Mouse (Mus musculus) hindbrain, embryonic 12.5 days (tissue): Measurements from ENCODE around the gene Klf14. TPM values are rescaled to one million over a fixed set of nuclear protein-coding genes. Genes with fewer than 3 reads are reported as not detected.
A peak's percentile ranks its signal among the peaks of the same experiment; 100 is the strongest.

Source experiments
- ATAC-seq: fragments of 200-750 bp; cut with Nextera tagmentation; 2 replicates; pipeline ENCODE4 v1.8.0; 2017; ENCODE audit warnings: moderate TSS enrichment; ENCODE audit not compliant: low FRiP score
- H3K27ac ChIP-seq: fragments of 300-500 bp; sonication (generic); 2 replicates; pipeline ENCODE4 v1.5.1; 2016; ENCODE audit warnings: mild to moderate bottlenecking
- H3K27me3 ChIP-seq: fragments of 300-500 bp; sonication (generic); 2 replicates; pipeline ENCODE4 v1.6.1; 2016; ENCODE audit warnings: mild to moderate bottlenecking
- H3K36me3 ChIP-seq: fragments of 300-500 bp; sonication (generic); 2 replicates; pipeline ENCODE4 v1.6.1; 2016; ENCODE audit warnings: mild to moderate bottlenecking
- H3K4me1 ChIP-seq: fragments of 300-500 bp; sonication (generic); 2 replicates; pipeline ENCODE4 v1.6.1; 2016
- H3K4me2 ChIP-seq: fragments of 300-500 bp; sonication (generic); replicated peaks from 2 replicates; pipeline ENCODE4 v1.6.1; 2016; ENCODE audit warnings: mild to moderate bottlenecking
- H3K4me3 ChIP-seq: fragments of 300-500 bp; sonication (generic); 2 replicates; pipeline ENCODE4 v1.5.1; 2016; ENCODE audit warnings: mild to moderate bottlenecking
- H3K9ac ChIP-seq: fragments of 300-500 bp; sonication (generic); 2 replicates; pipeline ENCODE4 v1.6.1; 2016; ENCODE audit warnings: mild to moderate bottlenecking, moderate library complexity
- H3K9me3 ChIP-seq: fragments of 300-500 bp; sonication (generic); replicated peaks from 2 replicates; pipeline ENCODE4 v1.6.1; 2016; ENCODE audit warnings: mild to moderate bottlenecking
- WGBS: fragments of 180-500 bp; shearing (Covaris S2); methylation state at CpG from one replicate; pipeline ENCODE4 v1.1.7; 2016; 5-methylcytosine and 5-hydroxymethylcytosine counted together
- polyA plus RNA-seq: library from polyadenylated mRNA; unstranded; fragments of >200 nt; fragmentation: Nextera tagmentation; extraction: Ambion mirVana; gene quantifications from 2 replicates; pipeline ENCODE4 v1.2.1, GENCODE M21; 2016

The Klf14 gene
- 0.44 and 0.91 TPM in 2 replicates for polyA plus RNA-seq

DNA sequence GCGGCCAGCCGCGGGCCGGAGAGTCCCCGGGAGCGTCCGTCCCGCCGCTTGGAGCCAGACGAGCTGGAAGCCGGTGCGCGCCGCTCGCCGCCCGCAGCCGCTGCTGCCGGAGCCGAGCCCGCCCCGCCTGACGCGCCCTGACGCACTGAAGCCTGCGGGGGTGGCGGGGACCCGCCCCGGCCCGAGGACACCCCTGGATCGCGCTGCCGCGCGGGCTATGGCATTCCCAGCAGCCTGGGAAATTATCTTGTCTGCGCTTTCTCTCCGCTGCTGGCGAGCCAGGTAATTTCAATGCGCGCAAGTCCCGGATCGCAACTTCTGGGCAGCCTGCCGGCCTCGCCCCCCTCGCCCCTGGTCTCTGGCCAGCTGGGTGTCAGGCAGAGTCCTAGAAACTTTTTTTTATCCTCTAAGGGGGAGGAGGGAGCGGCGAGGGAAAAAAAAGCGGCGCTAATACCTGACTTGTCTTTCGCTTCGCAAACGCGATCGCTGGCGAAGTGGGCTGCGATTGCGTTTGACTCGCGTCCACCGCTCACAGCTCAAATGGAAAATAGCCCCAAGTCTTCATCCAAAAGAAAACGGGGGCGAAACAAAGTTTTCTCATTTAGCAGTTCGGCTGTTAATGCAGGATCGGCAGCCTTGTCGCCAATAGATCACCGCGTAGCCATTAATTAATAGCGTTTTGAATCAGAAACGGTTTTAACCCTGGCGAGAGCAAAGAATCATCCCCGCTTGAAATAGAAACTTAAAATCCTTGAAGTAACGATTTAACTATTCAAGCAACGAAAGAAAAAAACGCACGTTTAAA is at the start of gene Klf14:
TSS of gene Klf14 (minus strand) at position 343 of the 805 bp plus-strand sequence.
- H3K27ac ChIP-seq: no peak within 1 kb of the TSS
- peak within 1 kb of the TSS; percentile 47 for H3K9ac ChIP-seq
- peak within 1 kb of the TSS; percentile 70 for H3K4me2 ChIP-seq
- no peak for ATAC-seq
- H3K36me3 ChIP-seq: peaks cover 6% of the 10 kb centered on the region
- H3K9me3 ChIP-seq: peaks cover 35% of the 10 kb centered on the region
- peaks cover 70% of the 10 kb centered on the region for H3K27me3 ChIP-seq
- peaks cover 6% of the 10 kb centered on the region; the same call in 1 of the 2 replicates for H3K4me1 ChIP-seq
- WGBS: under 1% methylated on average over 61 of the region's 75 CpGs
- peak within 1 kb of the TSS; percentile 45 for H3K4me3 ChIP-seq

DNA sequence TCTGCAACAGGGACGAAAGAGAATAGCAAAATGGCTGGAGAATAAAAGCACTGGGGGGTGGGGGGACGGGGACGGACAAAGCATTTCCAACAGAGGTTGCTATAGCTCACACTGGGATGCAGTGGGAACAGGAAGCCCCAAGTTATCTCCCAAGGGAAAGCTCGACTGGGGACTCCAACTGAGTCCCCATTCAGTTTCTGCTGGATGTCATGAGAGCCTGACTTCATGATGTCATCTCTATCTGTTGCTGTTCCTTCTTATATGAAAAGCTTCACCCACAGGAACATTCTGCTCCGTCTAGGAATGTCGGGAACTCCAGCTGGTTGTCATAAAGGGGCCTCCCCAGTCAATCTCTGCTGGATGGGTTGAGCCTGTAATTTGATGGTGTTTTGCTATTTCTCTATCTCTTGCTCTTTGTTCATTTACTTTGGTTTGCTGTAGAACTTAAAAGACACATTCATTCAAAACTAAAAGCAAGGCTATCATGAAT is 47.3 kb upstream of the Klf14 start:
- Histone ChIP-seq H3K4me3 (no peak overlapping the region), H3K4me1 (peaks cover 3% of the 10 kb centered on the region; the same call in 1 of the 2 replicates), H3K27ac (no peak overlapping the region), H3K9ac (no peak overlapping the region), H3K36me3 (no peaks in the 10 kb centered on the region), H3K9me3 (no peaks in the 10 kb centered on the region; the same call in 1 of the 2 replicates), H3K4me2 (no peak overlapping the region), H3K27me3 (no peaks in the 10 kb centered on the region)
- no peak for ATAC-seq
- WGBS: 66% methylated on average over 6 of the region's 6 CpGs

DNA sequence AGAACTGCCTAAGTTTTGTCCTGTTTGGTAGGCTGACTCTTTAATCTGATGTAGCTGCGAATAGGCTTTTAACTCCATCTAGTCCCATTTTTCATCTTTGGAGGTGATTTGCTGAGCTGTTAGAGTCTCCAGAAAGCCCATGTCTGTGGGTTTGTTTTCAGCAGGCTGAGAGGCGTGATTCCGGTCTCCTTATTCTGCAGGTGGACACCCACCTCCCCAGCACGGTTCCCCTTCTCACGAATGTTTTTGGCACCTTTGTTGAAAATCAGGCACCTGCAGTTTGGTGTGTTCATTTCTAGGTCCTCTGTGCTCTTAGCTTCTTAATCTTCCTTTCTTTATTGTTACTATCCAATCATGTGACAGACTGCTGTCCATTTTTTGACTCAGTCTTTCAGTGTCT is 27.5 kb upstream of the Klf14 start:
- Histone ChIP-seq H3K4me3 (no peak overlapping the region), H3K4me1 (peaks cover 3% of the 10 kb centered on the region; the same call in 1 of the 2 replicates), H3K9ac (no peak overlapping the region), H3K27ac (no peak overlapping the region), H3K36me3 (no peaks in the 10 kb centered on the region), H3K27me3 (no peaks in the 10 kb centered on the region), H3K4me2 (no peak overlapping the region), H3K9me3 (no peaks in the 10 kb centered on the region)
- 87% methylated on average over 5 of the region's 5 CpGs for WGBS
- no peak for ATAC-seq

DNA sequence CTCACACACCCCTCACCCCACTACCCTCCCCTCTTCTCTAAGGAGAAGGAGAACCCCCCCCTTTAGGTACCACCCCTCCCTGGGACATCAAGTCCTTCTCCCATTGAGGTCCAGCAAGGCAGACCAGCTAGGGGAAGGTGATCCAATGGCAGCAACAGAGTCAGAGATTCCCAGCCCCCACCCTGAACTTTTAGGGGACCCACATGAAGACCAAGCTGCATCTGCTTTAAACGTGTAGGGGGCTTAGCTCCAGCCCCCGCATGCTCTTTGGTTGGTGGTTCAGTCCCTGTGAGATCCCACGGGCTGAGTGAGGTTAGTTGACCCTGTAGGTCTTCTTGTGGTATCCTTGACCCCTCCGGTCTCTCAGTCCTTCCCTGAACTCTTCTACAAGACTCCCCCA is 24.1 kb upstream of the Klf14 start:
- Histone ChIP-seq H3K27ac (no peak overlapping the region), H3K36me3 (no peaks in the 10 kb centered on the region), H3K9ac (no peak overlapping the region), H3K27me3 (peaks cover 2% of the 10 kb centered on the region; the same call in 1 of the 2 replicates), H3K4me2 (no peak overlapping the region), H3K9me3 (no peaks in the 10 kb centered on the region), H3K4me3 (no peak overlapping the region), H3K4me1 (peaks cover 3% of the 10 kb centered on the region; the same call in 1 of the 2 replicates)
- no peak for ATAC-seq
- 68% methylated on average over 4 of the region's 4 CpGs for WGBS

DNA sequence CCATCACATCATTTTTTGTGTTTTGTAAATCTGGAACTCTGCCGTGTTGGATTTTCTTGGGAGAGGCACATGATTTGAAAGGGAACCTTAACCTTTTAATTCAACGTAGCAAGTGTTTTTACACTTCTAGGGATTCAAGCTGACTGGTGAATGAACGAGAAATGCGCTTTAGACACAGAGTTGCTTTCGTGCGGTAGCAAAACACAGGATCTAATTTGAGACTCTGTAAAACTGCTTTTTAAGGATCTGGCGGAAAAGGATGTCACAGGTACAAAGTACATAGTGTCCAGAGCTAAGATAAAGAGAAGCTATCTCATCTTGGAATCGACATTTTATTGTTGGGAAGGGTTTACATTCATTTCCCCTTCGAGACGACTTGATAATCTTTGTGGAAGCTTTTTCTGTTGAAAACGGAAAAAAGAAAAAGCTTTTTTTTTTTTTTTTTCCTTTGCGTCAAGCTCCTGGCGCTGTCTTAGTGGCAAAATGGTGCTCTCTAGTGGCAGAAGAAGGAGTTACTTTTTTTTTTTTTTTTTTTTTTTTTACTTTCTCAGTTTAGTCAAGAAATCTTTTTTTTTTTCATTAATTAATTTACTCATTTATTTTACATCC is 23.6 kb upstream of the Klf14 start:
- peak overlapping the region; percentile 47 for H3K4me2 ChIP-seq
- no peak overlapping the region for H3K27ac ChIP-seq
- H3K9ac ChIP-seq: no peak overlapping the region

DNA sequence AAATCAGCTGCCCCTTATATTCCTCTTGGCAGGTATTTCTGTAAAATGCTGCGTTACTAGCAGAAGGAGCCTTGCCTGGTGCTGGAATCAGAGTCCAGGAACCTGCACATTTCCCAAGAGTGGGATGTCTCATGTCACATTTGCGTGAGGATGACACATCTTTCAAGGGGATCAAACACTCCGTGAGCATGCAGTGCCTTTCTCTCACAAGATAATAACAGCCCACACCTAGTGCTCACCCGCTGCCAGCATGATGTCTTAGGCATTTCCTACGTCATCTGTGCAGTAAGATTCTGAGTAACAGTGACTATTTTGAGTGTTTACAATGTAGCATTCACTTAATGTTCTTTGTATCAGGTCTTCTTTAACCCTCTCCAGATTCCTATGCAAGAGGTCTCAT is 22.5 kb upstream of the Klf14 start:
- H3K9ac ChIP-seq: no peak overlapping the region

More for the DNA sequence above, 23.6 kb upstream of the Klf14 start:
- Histone ChIP-seq H3K9me3 (no peaks in the 10 kb centered on the region), H3K4me1 (peaks cover 3% of the 10 kb centered on the region; the same call in 1 of the 2 replicates), H3K36me3 (no peaks in the 10 kb centered on the region), H3K27me3 (peaks cover 2% of the 10 kb centered on the region; the same call in 1 of the 2 replicates), H3K4me3 (0 out of 2 replicates have a peak overlapping the region, but pooled peaks have one; percentile 4)
- no peak for ATAC-seq
- 25% methylated on average over 13 of the region's 13 CpGs for WGBS

DNA sequence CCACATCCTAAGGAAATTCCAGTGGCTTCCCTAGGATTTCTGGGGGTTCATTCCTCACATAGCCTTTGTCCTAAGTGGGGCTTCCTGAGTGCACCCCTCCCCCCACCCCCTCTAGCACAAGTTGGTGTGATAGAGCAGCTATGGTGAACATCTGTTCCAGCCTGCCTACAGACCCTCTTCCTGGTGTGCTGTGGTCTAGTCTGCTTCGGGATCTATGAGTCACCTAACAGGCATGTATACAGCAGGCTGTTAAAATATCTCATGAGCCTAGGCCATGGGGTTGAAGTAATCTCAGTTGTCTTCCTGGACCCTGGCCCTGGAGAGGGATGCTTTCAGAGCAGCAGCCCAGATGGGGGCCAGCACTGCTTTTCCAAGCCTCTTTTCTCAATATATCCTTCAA is 19.7 kb upstream of the Klf14 start:
- H3K4me2 ChIP-seq: no peak overlapping the region
- no peaks in the 10 kb centered on the region for H3K36me3 ChIP-seq
- no peak overlapping the region for H3K27ac ChIP-seq
- H3K4me3 ChIP-seq: no peak overlapping the region
- peaks cover 3% of the 10 kb centered on the region; the same call in 1 of the 2 replicates for H3K4me1 ChIP-seq
- no peak for ATAC-seq
- peaks cover 2% of the 10 kb centered on the region; the same call in 1 of the 2 replicates for H3K27me3 ChIP-seq
- 91% methylated on average over 1 of the region's 1 CpGs for WGBS
- no peaks in the 10 kb centered on the region for H3K9me3 ChIP-seq
- no peak overlapping the region for H3K9ac ChIP-seq

More for the DNA sequence above, 22.5 kb upstream of the Klf14 start:
- 80% methylated on average over 5 of the region's 5 CpGs for WGBS
- peaks cover 3% of the 10 kb centered on the region; the same call in 1 of the 2 replicates for H3K4me1 ChIP-seq
- no peak overlapping the region for H3K27ac ChIP-seq
- H3K9me3 ChIP-seq: no peaks in the 10 kb centered on the region
- ATAC-seq: no peak
- H3K27me3 ChIP-seq: peaks cover 2% of the 10 kb centered on the region; the same call in 1 of the 2 replicates
- no peak overlapping the region for H3K4me3 ChIP-seq
- no peaks in the 10 kb centered on the region for H3K36me3 ChIP-seq
- H3K4me2 ChIP-seq: no peak overlapping the region

DNA sequence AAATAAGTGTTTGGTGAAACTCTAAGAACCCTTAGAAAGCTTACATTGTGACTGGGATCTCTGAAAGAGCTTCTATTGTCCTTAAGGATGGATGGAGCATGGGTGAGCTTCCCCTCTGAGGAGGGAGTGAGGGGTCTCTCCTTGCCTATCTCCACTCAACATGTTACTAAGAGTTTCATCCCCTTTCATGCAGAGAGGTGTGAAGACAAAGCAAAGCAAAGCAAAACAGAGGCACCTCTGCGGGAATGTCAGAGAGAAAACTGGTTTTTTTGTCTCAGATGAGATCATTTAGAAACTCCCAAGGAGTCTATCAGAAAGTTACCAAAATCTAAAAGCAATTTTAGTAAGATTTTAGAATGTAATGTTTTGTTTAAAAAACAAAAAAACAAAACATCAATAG is 13.2 kb upstream of the Klf14 start:
- no peaks in the 10 kb centered on the region; the same call in 1 of the 2 replicates for H3K27me3 ChIP-seq
- no peak overlapping the region for H3K27ac ChIP-seq
- H3K4me3 ChIP-seq: no peak overlapping the region
- ATAC-seq: no peak
- H3K9ac ChIP-seq: no peak overlapping the region
- H3K9me3 ChIP-seq: no peaks in the 10 kb centered on the region
- WGBS: 61% methylated on average over 1 of the region's 1 CpGs
- no peak overlapping the region for H3K4me2 ChIP-seq
- H3K36me3 ChIP-seq: no peaks in the 10 kb centered on the region
- no peaks in the 10 kb centered on the region for H3K4me1 ChIP-seq

DNA sequence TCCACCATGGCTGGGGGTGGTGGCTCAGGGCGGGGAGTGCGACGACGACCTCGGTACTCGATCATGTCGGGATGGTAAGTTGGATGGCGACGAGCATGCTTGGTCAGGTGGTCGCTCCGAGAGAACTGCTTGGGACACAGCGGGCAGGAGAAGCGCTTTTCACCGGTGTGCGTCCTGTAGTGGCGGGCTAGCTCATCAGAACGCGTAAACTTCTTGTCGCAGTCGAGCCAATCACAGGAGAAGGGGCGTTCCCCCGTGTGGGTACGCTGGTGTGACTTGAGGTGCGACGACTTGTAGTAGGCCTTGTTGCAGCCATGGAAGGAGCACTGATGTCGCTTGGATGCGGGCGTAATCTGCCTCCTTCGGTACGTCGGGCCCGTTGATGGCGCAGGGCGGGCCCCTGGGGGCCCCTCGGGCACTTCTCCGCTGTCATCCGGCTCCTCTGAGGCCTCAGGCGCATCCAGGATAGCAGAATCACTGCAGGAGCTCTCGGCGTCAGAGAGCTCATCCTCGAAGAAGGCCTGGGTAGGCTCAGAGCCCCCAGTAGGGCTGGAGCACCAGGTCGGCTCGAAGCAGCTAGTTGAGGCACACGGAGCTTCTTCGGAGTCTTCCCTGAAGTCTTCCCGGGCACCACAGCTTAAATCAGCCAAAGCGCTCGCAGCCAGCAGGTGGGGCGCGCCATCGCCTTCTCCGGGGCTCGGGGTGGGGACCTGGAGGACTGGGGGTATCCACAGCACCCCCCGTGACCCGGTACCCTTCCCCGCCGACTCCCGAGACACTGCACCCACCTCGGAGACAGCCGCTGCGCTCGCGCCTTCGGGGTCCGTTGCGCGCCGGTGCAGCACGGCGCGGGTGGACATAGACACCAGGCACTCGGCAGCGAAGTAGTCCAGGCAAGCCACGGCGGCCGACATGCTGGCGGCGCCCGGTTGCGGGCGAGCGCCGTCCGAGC is 818 bp downstream of the Klf14 start:
- H3K4me2 ChIP-seq: peak overlapping the region; percentile 70
- H3K36me3 ChIP-seq: peaks cover 6% of the 10 kb centered on the region
- H3K9me3 ChIP-seq: peaks cover 35% of the 10 kb centered on the region
- peak overlapping the region; percentile 47 for H3K9ac ChIP-seq
- no peak for ATAC-seq
- peak overlapping the region; percentile 45 for H3K4me3 ChIP-seq
- H3K4me1 ChIP-seq: peaks cover 6% of the 10 kb centered on the region; the same call in 1 of the 2 replicates
- peaks cover 64% of the 10 kb centered on the region for H3K27me3 ChIP-seq
- no peak overlapping the region for H3K27ac ChIP-seq
- WGBS: 3% methylated on average over 77 of the region's 84 CpGs

DNA sequence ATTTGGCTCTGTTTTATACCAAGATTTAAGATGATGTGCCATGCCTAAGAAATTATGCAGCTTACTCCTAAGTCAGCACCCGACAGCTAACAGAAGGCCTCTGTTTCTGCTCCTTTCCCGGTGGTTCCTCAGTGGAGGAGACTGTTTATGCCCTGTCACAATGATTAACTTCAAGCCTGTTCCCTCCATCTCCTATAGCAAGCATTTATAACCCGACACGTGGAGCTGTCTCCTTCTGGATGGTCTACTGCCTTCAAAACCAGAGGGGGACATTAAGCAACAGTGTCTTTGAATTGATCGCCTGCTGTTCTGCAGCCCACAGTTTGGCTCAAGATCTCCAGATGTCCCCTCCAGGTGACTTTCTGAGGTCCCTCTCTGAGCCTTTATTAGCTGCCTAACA is 19.6 kb downstream of the Klf14 start:
- Histone ChIP-seq H3K27ac (no peak overlapping the region), H3K27me3 (no peaks in the 10 kb centered on the region), H3K4me2 (no peak overlapping the region), H3K9me3 (no peaks in the 10 kb centered on the region), H3K9ac (no peak overlapping the region), H3K4me3 (no peak overlapping the region), H3K36me3 (no peaks in the 10 kb centered on the region), H3K4me1 (no peaks in the 10 kb centered on the region)
- ATAC-seq: no peak
- 72% methylated on average over 5 of the region's 5 CpGs for WGBS

DNA sequence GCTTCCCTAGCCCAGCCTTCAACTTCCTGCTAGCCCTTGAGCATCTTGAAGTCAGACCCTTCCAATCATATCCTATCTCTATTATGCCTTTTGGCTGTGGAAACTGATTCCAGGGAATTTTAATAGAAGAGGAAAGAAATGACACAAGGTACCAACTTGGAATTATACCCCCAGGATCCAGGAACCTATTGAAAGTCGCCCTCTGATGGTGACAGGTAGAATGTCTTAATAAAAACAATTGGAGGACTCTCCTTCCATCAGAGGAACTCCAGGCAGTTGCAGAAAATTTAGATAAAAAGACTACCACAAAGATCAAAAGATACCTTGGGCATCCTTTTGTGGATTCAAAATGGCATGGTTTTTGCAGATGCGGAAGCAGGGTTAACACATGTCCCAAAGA is 36.1 kb downstream of the Klf14 start:
- H3K36me3 ChIP-seq: no peaks in the 10 kb centered on the region
- H3K4me3 ChIP-seq: no peak overlapping the region
- H3K27me3 ChIP-seq: no peaks in the 10 kb centered on the region
- WGBS: 43% methylated on average over 2 of the region's 2 CpGs
- ATAC-seq: no peak
- no peak overlapping the region for H3K27ac ChIP-seq
- H3K9ac ChIP-seq: no peak overlapping the region
- no peak overlapping the region for H3K4me2 ChIP-seq
- H3K4me1 ChIP-seq: no peaks in the 10 kb centered on the region; the same call in 1 of the 2 replicates
- no peaks in the 10 kb centered on the region for H3K9me3 ChIP-seq
